Mouse (Mus musculus) spleen, adult 2 months (tissue): ENCODE data around the gene Dgat2.

Source experiments
- CTCF ChIP-seq: fragments of 200-500 bp; IDR thresholded peaks from 2 replicates; pipeline ENCODE4 v1.5.1; 2011; ENCODE audit warnings: mild to moderate bottlenecking, inconsistent platforms; ENCODE audit not compliant: insufficient read depth, insufficient read length, insufficient replicate concordance; ENCODE audit errors: extremely low read depth
- POLR2A ChIP-seq: fragments of 200-500 bp; IDR thresholded peaks from 2 replicates; pipeline ENCODE4 v1.6.1; 2011; ENCODE audit warnings: low read depth, low read length, inconsistent platforms

GRCm38 (mm10) chr7:99167939-99168338, 14.6 kb downstream of the Dgat2 start:
- TF ChIP-seq POLR2A (no peak), CTCF (no peak)
